Mouse (Mus musculus) left cerebral cortex, adult 8-10 months (tissue): ENCODE measurements around the gene Gcnt2. TPM values are rescaled to one million over a fixed set of nuclear protein-coding genes. Genes with fewer than 3 reads are reported as not detected.
"Not testable (repeated sequence)": the region's sequence is repeated elsewhere in the genome, so short reads cannot be mapped to it uniquely, and the experiment has no call there.

Experiments used
- DNase-seq, 2 experiments: peaks; one replicate each; pipeline ENCODE4 v3.0.0; 2022; ENCODE audit warnings: low spot score in 2 of 2
- total RNA-seq, 4 experiments: library from RNA; stranded (reverse); gene quantifications; 2 replicates each; pipeline ENCODE4 v1.2.4; 2022

Gene Gcnt2
- total RNA-seq, 4 experiments from 2014 or later = 21.5 to 24.5 (median 23.5) TPM

GRCm38 (mm10) chr13:40868844-40869587 lies 9.5 kb downstream of the Gcnt2 start:
- no peak for DNase-seq

- DNase-seq = no peak
These were observed 14.5 kb downstream of the Gcnt2 start for GRCm38 (mm10) chr13:40874021-40874420.

- DNase-seq = no peak
These were observed 15.9 kb downstream of the Gcnt2 start for GRCm38 (mm10) chr13:40875415-40875814.

GRCm38 (mm10) chr13:40877589-40877988 lies 18.0 kb downstream of the Gcnt2 start:
- DNase-seq = no peak

- DNase-seq = no peak
These were observed 21.0 kb downstream of the Gcnt2 start for GRCm38 (mm10) chr13:40880557-40880956.

- DNase-seq = no peak
These were observed 23.1 kb downstream of the Gcnt2 start for GRCm38 (mm10) chr13:40882606-40883005.

- no peak for DNase-seq
These were observed 24.3 kb downstream of the Gcnt2 start for GRCm38 (mm10) chr13:40883903-40884302.

GRCm38 (mm10) chr13:40884878-40885277 lies 25.3 kb downstream of the Gcnt2 start:
- no peak for DNase-seq

- DNase-seq = no peak
These were observed 26.5 kb downstream of the Gcnt2 start for GRCm38 (mm10) chr13:40885935-40886642.

GRCm38 (mm10) chr13:40886643-40887381 lies 27.3 kb downstream of the Gcnt2 start:
- no peak for DNase-seq

- no peak for DNase-seq
These were observed 31.0 kb downstream of the Gcnt2 start for GRCm38 (mm10) chr13:40890595-40890994.

GRCm38 (mm10) chr13:40891369-40891768 lies 31.8 kb downstream of the Gcnt2 start:
- not testable (repeated sequence) for DNase-seq

- DNase-seq = no peak
These were observed 32.5 kb downstream of the Gcnt2 start for GRCm38 (mm10) chr13:40892043-40892442.

- no peak for DNase-seq
These were observed 33.0 kb downstream of the Gcnt2 start for GRCm38 (mm10) chr13:40892547-40892946.

- DNase-seq = no peak
These were observed 34.0 kb downstream of the Gcnt2 start for GRCm38 (mm10) chr13:40893573-40893972.

- not testable (repeated sequence) for DNase-seq
These were observed 38.6 kb downstream of the Gcnt2 start for GRCm38 (mm10) chr13:40898049-40898690.

GRCm38 (mm10) chr13:40898698-40899097 lies 39.1 kb downstream of the Gcnt2 start:
- no peak for DNase-seq

GRCm38 (mm10) chr13:40899349-40899993 lies 39.9 kb downstream of the Gcnt2 start:
- DNase-seq = peak in 1 of 2 experiments; percentile 55

- DNase-seq = no peak
These were observed 40.7 kb downstream of the Gcnt2 start for GRCm38 (mm10) chr13:40899994-40900970.

GRCm38 (mm10) chr13:40901263-40901662 lies 41.7 kb downstream of the Gcnt2 start:
- DNase-seq = no peak
